Mouse (Mus musculus) R1 (cell line): ENCODE measurements around the gene Tmprss4.
A peak's percentile ranks its signal among the peaks of the same experiment; 100 is the strongest.

Experiments
- DNase-seq: peaks from one replicate; pipeline ENCODE4 v3.0.0-alpha.2; 2018; ENCODE audit warnings: low read depth, low spot score

The Tmprss4 gene

GRCm38 (mm10) chr9:45203797-45204410, at the start of gene Tmprss4:
Gene Tmprss4, minus strand, starts transcription at chr9:45204092.
- no peak for DNase-seq

- no peak for DNase-seq
Measured at GRCm38 (mm10) chr9:45252395-45252794, 48.5 kb upstream of the Tmprss4 start.

GRCm38 (mm10) chr9:45251990-45252389, 48.1 kb upstream of the Tmprss4 start:
- no peak for DNase-seq

GRCm38 (mm10) chr9:45251281-45251680, 47.4 kb upstream of the Tmprss4 start:
- DNase-seq = no peak

- DNase-seq = no peak
Measured at GRCm38 (mm10) chr9:45250306-45250705, 46.4 kb upstream of the Tmprss4 start.

GRCm38 (mm10) chr9:45247536-45247935, 43.6 kb upstream of the Tmprss4 start:
- DNase-seq = no peak

- no peak for DNase-seq
Measured at GRCm38 (mm10) chr9:45246060-45246459, 42.2 kb upstream of the Tmprss4 start.

- no peak for DNase-seq
Measured at GRCm38 (mm10) chr9:45245432-45245831, 41.5 kb upstream of the Tmprss4 start.

GRCm38 (mm10) chr9:45241397-45241796, 37.5 kb upstream of the Tmprss4 start:
- no peak for DNase-seq

GRCm38 (mm10) chr9:45236744-45237143, 32.9 kb upstream of the Tmprss4 start:
- no peak for DNase-seq

GRCm38 (mm10) chr9:45235668-45236227, 31.9 kb upstream of the Tmprss4 start:
- no peak for DNase-seq

- no peak for DNase-seq
Measured at GRCm38 (mm10) chr9:45229359-45229758, 25.5 kb upstream of the Tmprss4 start.

- peak; percentile 85 for DNase-seq
Measured at GRCm38 (mm10) chr9:45221567-45221966, 17.7 kb upstream of the Tmprss4 start.

GRCm38 (mm10) chr9:45219644-45220043, 15.8 kb upstream of the Tmprss4 start:
- DNase-seq = no peak

- no peak for DNase-seq
Measured at GRCm38 (mm10) chr9:45215526-45216179, 11.8 kb upstream of the Tmprss4 start.

- no peak for DNase-seq
Measured at GRCm38 (mm10) chr9:45212001-45212400, 8.1 kb upstream of the Tmprss4 start.

GRCm38 (mm10) chr9:45207015-45207743, 3.3 kb upstream of the Tmprss4 start:
- DNase-seq = no peak

- no peak for DNase-seq
Measured at GRCm38 (mm10) chr9:45206121-45206520, 2.2 kb upstream of the Tmprss4 start.

- no peak for DNase-seq
Measured at GRCm38 (mm10) chr9:45205143-45205542, 1.3 kb upstream of the Tmprss4 start.

- DNase-seq = no peak
Measured at GRCm38 (mm10) chr9:45202021-45202798, 1.7 kb downstream of the Tmprss4 start.

GRCm38 (mm10) chr9:45201319-45201947, 2.5 kb downstream of the Tmprss4 start:
- DNase-seq = no peak
